Mouse (Mus musculus) heart, embryonic 11.5 days (tissue): ENCODE measurements around the gene Ramp1. TPM values are rescaled to one million over a fixed set of nuclear protein-coding genes. Genes with fewer than 3 reads are reported as not detected.
A peak's percentile ranks its signal among the peaks of the same experiment; 100 is the strongest.

Experiments
- ATAC-seq: fragments of 200-750 bp; cut with Nextera tagmentation; replicated peaks from 2 replicates; pipeline ENCODE4 v1.8.0; 2017; ENCODE audit warnings: moderate library complexity; ENCODE audit not compliant: insufficient number of reproducible peaks, low FRiP score, low TSS enrichment
- H3K27ac ChIP-seq: fragments of 300-500 bp; sonication (generic); 2 replicates; pipeline ENCODE4 v1.5.1; 2014; ENCODE audit warnings: mild to moderate bottlenecking, low read depth, low read length
- H3K27me3 ChIP-seq: fragments of 300-500 bp; sonication (generic); 2 replicates; pipeline ENCODE4 v1.6.1; 2014; ENCODE audit warnings: mild to moderate bottlenecking, low read length, mixed read lengths; ENCODE audit not compliant: control insufficient read depth, insufficient read depth
- H3K36me3 ChIP-seq: fragments of 300-500 bp; sonication (generic); 2 replicates; pipeline ENCODE4 v1.6.1; 2014; ENCODE audit warnings: mild to moderate bottlenecking, low read length, moderate library complexity, mixed read lengths; ENCODE audit not compliant: control insufficient read depth, insufficient read depth
- H3K4me1 ChIP-seq: fragments of 300-500 bp; sonication (generic); 2 replicates; pipeline ENCODE4 v1.6.1; 2014; ENCODE audit warnings: low read length; ENCODE audit not compliant: control insufficient read depth, insufficient read depth
- H3K4me2 ChIP-seq: fragments of 300-500 bp; sonication (generic); 2 replicates; pipeline ENCODE4 v1.6.1; 2014; ENCODE audit warnings: mild to moderate bottlenecking, moderate library complexity
- H3K4me3 ChIP-seq: fragments of 300-500 bp; sonication (generic); 2 replicates; pipeline ENCODE4 v1.5.1; 2014; ENCODE audit warnings: low read depth, low read length
- H3K9ac ChIP-seq: fragments of 300-500 bp; sonication (generic); 2 replicates; pipeline ENCODE4 v1.6.1; 2014; ENCODE audit warnings: mild to moderate bottlenecking, low read depth, low read length, moderate library complexity
- H3K9me3 ChIP-seq: fragments of 300-500 bp; sonication (generic); replicated peaks from 2 replicates; pipeline ENCODE4 v1.6.1; 2016; ENCODE audit warnings: low read length; ENCODE audit not compliant: control insufficient read depth
- WGBS: fragments of 180-500 bp; shearing (Covaris S2); extraction: QIAGEN DNeasy Blood & Tissue Kit; methylation state at CpG from one replicate; pipeline ENCODE4 v1.1.7; 2014; ENCODE audit not compliant: insufficient replicate concordance; 5-methylcytosine and 5-hydroxymethylcytosine counted together
- polyA plus RNA-seq: library from polyadenylated mRNA; unstranded; fragments of >200 nt; fragmentation: Nextera tagmentation; extraction: Ambion mirVana; gene quantifications from 2 replicates; pipeline ENCODE4 v1.2.1, GENCODE M21; 2014

The Ramp1 gene
- polyA plus RNA-seq, 1 experiment from 2014 or later: 23.5 TPM

GRCm38 (mm10) chr1:91205651-91206050 lies 26.0 kb downstream of the Ramp1 start:
- H3K27me3 ChIP-seq: no peaks in the 10 kb centered on the region
- ATAC-seq: no peak
- no peak overlapping the region for H3K27ac ChIP-seq
- H3K36me3 ChIP-seq: no peaks in the 10 kb centered on the region
- no peak overlapping the region for H3K4me2 ChIP-seq
- no peak overlapping the region for H3K9ac ChIP-seq
- peaks cover 10% of the 10 kb centered on the region for H3K4me1 ChIP-seq
- no peak overlapping the region for H3K4me3 ChIP-seq
- H3K9me3 ChIP-seq: no peaks in the 10 kb centered on the region
- 77% methylated on average over 6 of the region's 6 CpGs for WGBS

- WGBS: 75% methylated on average over 8 of the region's 8 CpGs
- no peak overlapping the region for H3K9ac ChIP-seq
- no peak for ATAC-seq
- H3K4me3 ChIP-seq: no peak overlapping the region
- no peaks in the 10 kb centered on the region for H3K27me3 ChIP-seq
- no peaks in the 10 kb centered on the region for H3K36me3 ChIP-seq
- H3K9me3 ChIP-seq: no peaks in the 10 kb centered on the region
- peaks cover 15% of the 10 kb centered on the region for H3K4me1 ChIP-seq
- no peak overlapping the region for H3K4me2 ChIP-seq
- no peak overlapping the region for H3K27ac ChIP-seq
Measured at GRCm38 (mm10) chr1:91206336-91206735, 26.7 kb downstream of the Ramp1 start.

GRCm38 (mm10) chr1:91206873-91207272 lies 27.3 kb downstream of the Ramp1 start:
- Histone ChIP-seq H3K4me2 (no peak overlapping the region), H3K9ac (no peak overlapping the region), H3K9me3 (no peaks in the 10 kb centered on the region), H3K27ac (no peak overlapping the region), H3K4me3 (no peak overlapping the region), H3K27me3 (no peaks in the 10 kb centered on the region), H3K36me3 (no peaks in the 10 kb centered on the region), H3K4me1 (peaks cover 20% of the 10 kb centered on the region)
- 71% methylated on average over 5 of the region's 5 CpGs for WGBS
- no peak for ATAC-seq

GRCm38 (mm10) chr1:91207334-91208074 lies 27.9 kb downstream of the Ramp1 start:
- Histone ChIP-seq H3K36me3 (no peaks in the 10 kb centered on the region), H3K9me3 (no peaks in the 10 kb centered on the region), H3K4me1 (peaks cover 24% of the 10 kb centered on the region), H3K27me3 (no peaks in the 10 kb centered on the region), H3K27ac (no peak overlapping the region), H3K4me3 (no peak overlapping the region), H3K9ac (no peak overlapping the region), H3K4me2 (no peak overlapping the region)
- no peak for ATAC-seq
- WGBS: 81% methylated on average over 3 of the region's 3 CpGs

- H3K4me1 ChIP-seq: peaks cover 29% of the 10 kb centered on the region
- ATAC-seq: 0 out of 2 replicates have a peak, but pooled peaks have one; percentile 11
- no peak overlapping the region for H3K4me3 ChIP-seq
- H3K9ac ChIP-seq: 0 out of 2 replicates have a peak overlapping the region, but pooled peaks have one; percentile 35
- H3K9me3 ChIP-seq: no peaks in the 10 kb centered on the region
- H3K27me3 ChIP-seq: no peaks in the 10 kb centered on the region
- WGBS: 55% methylated on average over 6 of the region's 6 CpGs
- H3K36me3 ChIP-seq: no peaks in the 10 kb centered on the region
- H3K27ac ChIP-seq: peak overlapping the region; percentile 82
- H3K4me2 ChIP-seq: no peak overlapping the region
Measured at GRCm38 (mm10) chr1:91209343-91209742, 29.7 kb downstream of the Ramp1 start.

- H3K9ac ChIP-seq: 0 out of 2 replicates have a peak overlapping the region, but pooled peaks have one; percentile 35
- H3K4me3 ChIP-seq: no peak overlapping the region
- no peak for ATAC-seq
- H3K36me3 ChIP-seq: no peaks in the 10 kb centered on the region
- peak overlapping the region; percentile 82 for H3K27ac ChIP-seq
- WGBS: 74% methylated on average over 6 of the region's 6 CpGs
- no peak overlapping the region for H3K4me2 ChIP-seq
- peaks cover 29% of the 10 kb centered on the region for H3K4me1 ChIP-seq
- no peaks in the 10 kb centered on the region for H3K27me3 ChIP-seq
- H3K9me3 ChIP-seq: no peaks in the 10 kb centered on the region
Measured at GRCm38 (mm10) chr1:91209785-91210184, 30.2 kb downstream of the Ramp1 start.

GRCm38 (mm10) chr1:91211099-91211498 lies 31.5 kb downstream of the Ramp1 start:
- Histone ChIP-seq H3K4me2 (no peak overlapping the region), H3K27ac (peak overlapping the region; percentile 22; the same call in 1 of the 2 replicates), H3K27me3 (no peaks in the 10 kb centered on the region), H3K9me3 (no peaks in the 10 kb centered on the region), H3K36me3 (no peaks in the 10 kb centered on the region), H3K4me3 (no peak overlapping the region), H3K4me1 (peaks cover 41% of the 10 kb centered on the region), H3K9ac (0 out of 2 replicates have a peak overlapping the region, but pooled peaks have one; percentile 34)
- 73% methylated on average over 1 of the region's 1 CpGs for WGBS
- no peak for ATAC-seq

- Histone ChIP-seq H3K27ac (peak overlapping the region; percentile 70), H3K27me3 (no peaks in the 10 kb centered on the region), H3K4me1 (peaks cover 46% of the 10 kb centered on the region), H3K9me3 (no peaks in the 10 kb centered on the region), H3K4me2 (no peak overlapping the region), H3K4me3 (no peak overlapping the region), H3K36me3 (no peaks in the 10 kb centered on the region), H3K9ac (no peak overlapping the region)
- WGBS: 47% methylated on average over 7 of the region's 7 CpGs
- ATAC-seq: peak; percentile 24; the same call in 1 of the 2 replicates
Measured at GRCm38 (mm10) chr1:91211591-91212008, 32.0 kb downstream of the Ramp1 start.

GRCm38 (mm10) chr1:91215264-91215663 lies 35.6 kb downstream of the Ramp1 start:
- ATAC-seq: no peak

More at GRCm38 (mm10) chr1:91215264-91215663, 35.6 kb downstream of the Ramp1 start:
- H3K9ac ChIP-seq: no peak overlapping the region
- WGBS: 79% methylated on average over 1 of the region's 1 CpGs
- H3K4me2 ChIP-seq: no peak overlapping the region
- no peaks in the 10 kb centered on the region for H3K9me3 ChIP-seq
- H3K4me3 ChIP-seq: no peak overlapping the region
- H3K4me1 ChIP-seq: peaks cover 51% of the 10 kb centered on the region
- no peaks in the 10 kb centered on the region for H3K36me3 ChIP-seq
- no peaks in the 10 kb centered on the region for H3K27me3 ChIP-seq
- peak overlapping the region; percentile 50; the same call in 1 of the 2 replicates for H3K27ac ChIP-seq
